Mouse (Mus musculus) cerebellum, adult (tissue): ENCODE measurements around the gene Ccl11.

ENCODE experiments used
- ATAC-seq: cut with Nextera tagmentation; 2 replicates; pipeline ENCODE4 v1.9.2; 2017; ENCODE audit warnings: mild to moderate bottlenecking, moderate library complexity, mixed read lengths; ENCODE audit not compliant: insufficient number of reproducible peaks, low FRiP score, low TSS enrichment

Ccl11 gene

DNA sequence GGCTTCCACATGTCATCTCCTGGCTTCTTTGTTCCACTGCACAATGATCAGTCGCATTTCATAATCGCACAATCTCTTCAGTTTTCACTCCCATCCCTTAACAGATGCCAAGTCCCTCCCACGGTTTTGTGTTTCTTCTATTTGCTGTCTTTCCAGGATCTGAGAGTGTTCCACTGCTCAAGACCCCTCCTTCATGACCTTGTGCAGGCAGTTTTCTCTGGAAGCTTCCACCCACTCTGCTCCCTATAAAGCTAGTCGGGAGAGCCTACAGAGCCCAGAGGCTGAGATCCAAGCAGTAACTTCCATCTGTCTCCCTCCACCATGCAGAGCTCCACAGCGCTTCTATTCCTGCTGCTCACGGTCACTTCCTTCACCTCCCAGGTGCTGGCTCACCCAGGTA, at the start of gene Ccl11:
TSS of gene Ccl11 (plus strand) at position 178 of the 400 bp plus-strand sequence.
- ATAC-seq: no peak

DNA sequence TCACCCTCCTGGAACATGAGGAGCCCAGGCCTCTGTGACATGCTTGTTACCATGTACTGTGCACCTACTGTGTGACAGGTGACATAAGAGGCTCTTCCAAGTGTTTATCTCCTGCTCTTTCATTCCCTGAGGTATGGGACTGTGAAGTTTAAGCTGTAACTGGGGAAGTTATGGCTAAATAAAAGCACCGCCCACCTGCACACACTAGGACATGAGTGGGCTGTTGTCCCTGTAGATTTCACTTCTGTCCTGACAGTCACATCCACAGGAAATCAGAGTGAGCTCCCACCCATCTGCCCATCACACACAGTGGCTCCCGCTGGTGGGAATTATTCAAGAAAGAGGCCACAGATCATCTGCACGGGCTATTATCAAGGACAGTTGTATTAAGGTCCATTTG, 47.5 kb upstream of the Ccl11 start:
- ATAC-seq: no peak

GRCm38 (mm10) chr11:82011411-82012193, 46.0 kb upstream of the Ccl11 start:
- ATAC-seq: no peak

DNA sequence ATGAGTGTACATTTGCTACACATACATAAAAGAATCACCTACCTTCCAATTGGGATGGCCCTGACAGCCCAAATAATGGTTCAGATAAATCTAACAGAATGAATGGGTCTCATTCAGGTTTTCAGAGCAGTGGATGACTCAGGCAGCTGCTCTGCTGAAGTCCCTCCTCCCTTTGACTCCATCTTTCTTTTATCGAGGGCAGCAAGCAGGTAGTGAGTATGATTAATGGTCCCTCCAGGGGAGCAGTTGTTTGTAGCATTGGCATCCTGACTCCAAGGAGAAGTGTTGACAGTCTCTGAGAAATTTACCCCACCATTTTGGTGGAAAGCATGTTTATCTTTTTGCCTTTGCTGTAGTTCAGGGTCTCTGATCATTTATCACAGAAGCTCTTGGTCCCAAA, 43.9 kb upstream of the Ccl11 start:
- no peak for ATAC-seq

DNA sequence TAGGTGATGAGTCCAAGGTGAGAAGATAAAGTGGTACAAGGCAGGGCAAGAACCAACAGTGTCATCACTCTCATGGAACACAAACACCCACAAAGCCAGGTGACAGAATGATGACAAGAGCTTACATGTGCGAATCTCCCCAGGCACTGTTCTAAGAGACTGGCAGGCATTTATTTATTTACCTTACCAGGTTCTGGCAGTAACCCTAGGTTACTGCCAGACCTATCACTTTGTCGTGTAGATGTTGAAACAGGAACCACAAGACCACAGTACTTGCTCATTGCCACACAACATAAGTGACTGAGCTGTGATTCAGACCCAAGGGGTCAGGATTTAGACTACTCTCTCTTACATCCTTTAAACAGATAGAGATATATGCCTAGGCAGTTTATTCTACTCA, 42.6 kb upstream of the Ccl11 start:
- no peak for ATAC-seq

DNA sequence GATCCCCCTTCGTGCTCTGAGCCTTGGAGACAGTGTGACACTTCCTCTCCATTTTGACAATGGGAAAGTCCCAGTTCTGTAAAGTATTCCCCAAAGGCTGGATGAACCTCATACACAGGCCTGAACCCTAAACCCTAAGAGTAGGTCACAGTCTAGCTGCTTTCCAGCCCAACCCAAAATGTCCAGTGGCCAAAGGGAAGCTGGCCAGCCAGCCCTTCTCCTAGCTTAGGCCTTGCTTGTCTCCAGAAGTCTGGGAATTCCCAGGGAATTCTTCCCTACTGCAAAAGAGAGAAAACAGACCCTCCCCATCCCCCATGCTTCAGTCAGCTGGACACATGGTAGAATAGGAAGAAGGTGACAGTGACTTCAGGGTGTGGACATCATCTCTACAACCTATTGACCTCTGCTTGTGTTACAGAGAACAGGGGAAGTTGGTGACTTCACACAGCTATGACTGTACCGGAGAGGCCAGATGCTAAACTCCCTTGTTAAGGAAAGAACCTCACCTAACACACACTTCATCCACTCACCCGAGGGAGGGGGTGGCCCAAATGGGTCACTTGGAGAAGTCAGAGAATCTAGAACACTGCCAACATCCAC, 41.3 kb upstream of the Ccl11 start:
- no peak for ATAC-seq

GRCm38 (mm10) chr11:82019389-82019788, 38.2 kb upstream of the Ccl11 start:
- no peak for ATAC-seq

DNA sequence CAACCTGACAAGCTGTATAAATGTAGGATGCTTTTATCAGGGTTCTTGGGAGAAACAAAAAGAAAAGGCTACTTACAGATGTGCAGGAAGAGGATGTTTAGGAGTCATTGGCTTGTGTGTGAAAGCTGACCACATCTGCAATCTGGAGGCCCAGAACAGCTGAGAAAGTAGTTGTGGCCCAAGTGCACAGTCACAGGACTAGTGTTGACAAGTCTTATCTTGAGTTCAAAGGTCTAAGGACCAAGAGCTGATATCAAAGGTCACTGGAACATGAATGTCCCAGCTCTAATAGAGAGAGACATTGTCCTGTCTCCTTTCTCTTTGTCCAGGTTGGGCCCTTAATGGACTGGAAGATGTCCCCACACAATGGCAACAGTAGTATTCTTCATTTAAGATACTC, 37.8 kb upstream of the Ccl11 start:
- no peak for ATAC-seq

GRCm38 (mm10) chr11:82021406-82021805, 36.2 kb upstream of the Ccl11 start:
- no peak for ATAC-seq

DNA sequence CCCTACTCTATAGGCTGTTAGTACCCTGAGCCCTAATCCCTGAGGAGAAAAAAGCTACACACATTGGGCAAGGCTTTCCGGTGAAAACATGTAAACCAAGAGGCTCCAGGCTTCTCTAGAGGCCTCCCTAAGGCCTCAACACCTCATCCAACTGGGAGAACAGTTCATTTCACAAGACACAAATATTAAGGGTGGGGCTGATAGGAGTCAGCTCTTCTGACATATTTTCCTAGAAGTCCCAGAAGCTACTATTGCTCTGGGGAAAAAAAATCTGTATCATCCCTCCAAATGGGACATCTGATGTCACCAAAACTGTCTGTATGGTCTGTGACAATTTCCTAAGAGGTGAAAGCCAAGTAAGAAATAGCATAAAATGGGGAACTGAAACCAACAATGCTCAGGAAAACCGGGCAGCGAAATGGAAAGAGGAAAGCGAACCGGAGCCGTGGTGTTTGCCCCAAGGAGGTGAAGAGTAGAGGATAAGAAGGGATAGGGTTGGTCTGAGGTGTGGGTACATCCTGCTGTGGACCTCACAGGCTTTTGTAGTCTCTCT, 35.0 kb upstream of the Ccl11 start:
- ATAC-seq: no peak

DNA sequence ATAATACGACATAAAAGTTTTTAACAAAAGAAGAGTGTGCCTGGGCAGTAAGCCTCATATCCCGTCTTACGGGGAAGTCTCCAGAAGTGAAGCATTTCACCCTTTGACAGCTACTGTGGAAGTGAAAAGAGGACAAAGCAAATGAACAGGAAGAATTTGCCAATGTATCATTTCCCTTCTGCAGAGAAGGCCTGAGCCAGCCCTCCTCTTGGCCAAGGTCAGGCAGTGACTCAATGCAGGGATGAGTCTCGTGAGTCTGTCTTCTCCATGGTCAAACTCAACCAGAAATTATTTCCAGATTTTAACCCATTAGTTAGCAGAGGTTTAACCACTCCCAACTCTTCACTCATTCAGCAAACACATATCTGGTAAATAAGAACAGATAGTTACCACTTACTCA, 33.9 kb upstream of the Ccl11 start:
- ATAC-seq: no peak

- no peak for ATAC-seq
These were observed 27.5 kb upstream of the Ccl11 start for GRCm38 (mm10) chr11:82030171-82030570.

DNA sequence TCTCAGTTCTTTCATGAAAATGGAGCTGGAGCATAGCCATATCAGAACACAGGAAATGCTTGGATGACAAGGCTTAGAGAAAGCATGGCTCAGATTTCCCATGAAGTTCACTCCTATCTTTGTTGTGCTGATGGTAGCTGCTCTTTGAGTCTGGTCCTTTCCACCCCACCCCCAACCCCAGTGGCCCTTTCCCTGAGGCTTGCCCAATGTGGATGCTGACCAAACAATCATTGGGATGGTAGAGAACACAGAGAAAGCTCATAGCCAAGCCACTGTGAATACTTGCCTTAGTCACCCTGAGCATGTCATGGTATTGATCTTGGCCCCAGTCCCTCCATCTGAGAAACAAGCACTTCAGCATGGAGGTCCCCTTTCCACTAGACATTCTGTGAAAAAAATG, 25.5 kb upstream of the Ccl11 start:
- no peak for ATAC-seq

DNA sequence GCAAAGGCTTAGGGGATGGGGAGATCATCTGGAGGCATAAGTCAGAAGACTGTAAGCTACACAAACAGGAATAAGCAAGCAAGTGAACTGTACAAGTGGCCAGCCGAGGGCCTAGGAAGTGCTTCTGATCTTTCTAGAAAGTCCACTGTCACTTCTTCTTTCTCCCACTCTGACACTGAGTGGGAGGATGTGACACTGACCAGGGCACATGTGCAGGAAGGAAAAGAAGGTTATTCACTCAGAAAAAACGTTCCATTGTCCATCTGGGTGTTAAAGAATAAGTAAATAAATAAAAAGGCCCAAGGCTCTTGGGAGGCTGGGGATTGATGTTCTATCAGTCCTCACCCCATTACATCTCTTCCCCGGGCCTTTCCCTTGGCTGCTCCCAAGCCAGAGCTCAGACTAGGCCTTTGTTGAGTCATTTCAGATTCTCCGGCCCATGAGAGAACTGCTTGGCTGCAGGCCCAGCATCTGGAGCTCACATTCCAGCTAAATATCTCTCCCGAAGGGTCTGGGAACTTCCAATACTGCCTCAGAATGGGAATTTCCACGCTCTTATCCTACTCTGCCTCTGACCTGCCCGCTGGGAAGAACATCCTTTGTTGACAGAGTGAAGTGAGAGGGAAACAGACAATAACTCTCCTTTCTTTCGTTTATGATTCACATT, 24.8 kb upstream of the Ccl11 start:
- no peak for ATAC-seq

DNA sequence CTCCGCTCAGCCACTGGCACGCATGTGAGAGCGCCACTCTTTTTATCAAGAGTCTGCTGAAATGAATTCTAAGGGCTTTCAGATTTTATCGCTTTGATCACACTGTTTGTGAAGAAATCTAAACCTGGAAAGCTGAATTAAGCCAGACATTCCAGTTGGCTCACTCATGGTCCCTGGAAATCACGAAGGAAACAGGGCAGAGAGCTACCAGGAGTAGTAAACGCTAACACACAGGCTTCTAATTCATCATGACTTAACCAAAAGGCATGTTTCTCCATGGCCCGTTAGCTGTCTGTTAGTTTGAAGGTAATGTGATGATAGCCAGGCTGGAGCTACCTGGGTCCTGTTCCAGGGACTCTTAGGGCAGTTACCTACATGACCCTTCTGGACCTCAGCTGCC, 23.2 kb upstream of the Ccl11 start:
- no peak for ATAC-seq

DNA sequence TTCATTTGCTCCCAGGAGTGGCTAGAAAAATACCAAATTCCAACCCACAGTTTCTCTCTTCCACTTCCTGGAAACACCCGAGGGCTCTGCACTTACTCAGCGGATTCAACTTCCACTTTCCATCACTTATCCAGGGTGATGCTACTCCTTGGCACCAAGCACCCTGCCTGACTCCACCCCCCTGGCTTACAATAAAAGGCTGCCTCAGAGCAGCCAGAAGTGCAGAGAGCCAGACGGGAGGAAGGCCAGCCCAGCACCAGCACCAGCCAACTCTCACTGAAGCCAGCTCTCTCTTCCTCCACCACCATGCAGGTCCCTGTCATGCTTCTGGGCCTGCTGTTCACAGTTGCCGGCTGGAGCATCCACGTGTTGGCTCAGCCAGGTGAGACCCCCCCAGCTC, 22.3 kb upstream of the Ccl11 start, which contains the start of gene Ccl2:
TSS of gene Ccl2 (plus strand) at position 216 of the 400 bp plus-strand sequence.
- ATAC-seq: no peak

GRCm38 (mm10) chr11:82035857-82036256, 21.8 kb upstream of the Ccl11 start:
- no peak for ATAC-seq

- ATAC-seq: no peak
These were observed 19.1 kb upstream of the Ccl11 start, which contains the start of gene Gm17268 for GRCm38 (mm10) chr11:82038535-82038934. Gene Gm17268, minus strand, starts transcription at chr11:82038562.

DNA sequence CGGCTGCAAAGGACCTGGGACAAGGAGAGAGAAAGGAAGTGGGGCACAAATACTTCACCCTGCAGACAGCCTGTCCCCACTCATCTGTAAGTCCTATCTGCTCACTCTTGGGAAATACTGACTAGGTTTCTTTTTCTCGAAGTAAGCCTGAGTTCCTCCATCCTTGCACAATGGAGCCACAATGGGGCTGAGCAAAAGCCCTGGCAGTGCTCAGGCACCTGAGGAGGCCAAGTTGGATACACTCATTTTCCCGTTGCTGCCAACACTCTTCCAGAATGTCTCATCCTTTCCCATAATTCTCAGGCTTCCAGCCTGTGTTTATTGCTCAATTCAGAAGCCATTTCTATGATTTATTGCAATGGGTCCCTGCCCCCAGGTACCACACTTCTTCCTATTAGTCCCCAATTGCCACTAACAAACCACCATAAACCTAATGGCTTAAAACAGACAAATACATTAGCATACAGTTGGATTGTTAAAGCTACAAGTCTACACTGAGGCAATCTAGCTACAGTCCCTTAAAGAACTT, 18.4 kb upstream of the Ccl11 start:
- ATAC-seq: no peak

DNA sequence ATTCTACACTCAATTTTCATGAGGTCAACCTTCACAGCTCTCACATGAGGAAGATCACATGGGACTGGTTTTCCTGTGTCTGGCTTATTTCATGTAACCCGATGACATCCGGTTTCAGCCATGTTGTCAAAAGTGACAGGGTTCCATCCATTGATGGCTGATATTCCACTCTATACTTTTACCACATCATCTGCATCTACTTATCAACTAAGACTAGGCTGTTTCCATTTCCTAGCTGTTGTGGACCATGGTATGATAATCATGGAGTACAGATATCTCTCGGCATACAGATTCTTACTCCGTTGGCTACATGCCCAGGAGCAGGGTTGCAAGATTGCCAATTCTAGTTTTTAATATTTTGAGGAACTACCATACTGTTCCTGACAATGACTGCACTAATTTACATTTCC, 15.9 kb upstream of the Ccl11 start:
- ATAC-seq: no peak

DNA sequence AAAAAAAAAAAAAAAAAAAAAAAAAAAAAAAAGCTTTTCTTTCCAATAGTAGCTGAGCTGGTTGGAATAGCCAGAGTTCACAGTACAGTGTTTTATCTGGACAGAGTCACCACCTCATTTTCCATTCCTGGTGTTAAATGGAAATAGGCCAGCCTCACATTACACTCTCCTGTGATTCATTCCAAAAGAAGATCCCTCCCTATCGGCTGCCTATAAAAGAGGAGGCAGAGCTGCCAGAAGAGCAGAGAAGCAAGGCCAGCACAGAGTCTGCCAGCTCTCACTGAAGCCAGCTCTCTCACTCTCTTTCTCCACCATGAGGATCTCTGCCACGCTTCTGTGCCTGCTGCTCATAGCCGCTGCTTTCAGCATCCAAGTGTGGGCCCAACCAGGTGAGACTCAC, 12.2 kb upstream of the Ccl11 start, which contains the start of gene Ccl7:
TSS of gene Ccl7 (plus strand) at position 242 of the 400 bp plus-strand sequence.
- no peak for ATAC-seq
